Mouse (Mus musculus): ENCODE measurements around the gene Egf.
"Not testable (repeated sequence)": the region's sequence is repeated elsewhere in the genome, so short reads cannot be mapped to it uniquely, and the experiment has no call there.

Gene Egf

DNA sequence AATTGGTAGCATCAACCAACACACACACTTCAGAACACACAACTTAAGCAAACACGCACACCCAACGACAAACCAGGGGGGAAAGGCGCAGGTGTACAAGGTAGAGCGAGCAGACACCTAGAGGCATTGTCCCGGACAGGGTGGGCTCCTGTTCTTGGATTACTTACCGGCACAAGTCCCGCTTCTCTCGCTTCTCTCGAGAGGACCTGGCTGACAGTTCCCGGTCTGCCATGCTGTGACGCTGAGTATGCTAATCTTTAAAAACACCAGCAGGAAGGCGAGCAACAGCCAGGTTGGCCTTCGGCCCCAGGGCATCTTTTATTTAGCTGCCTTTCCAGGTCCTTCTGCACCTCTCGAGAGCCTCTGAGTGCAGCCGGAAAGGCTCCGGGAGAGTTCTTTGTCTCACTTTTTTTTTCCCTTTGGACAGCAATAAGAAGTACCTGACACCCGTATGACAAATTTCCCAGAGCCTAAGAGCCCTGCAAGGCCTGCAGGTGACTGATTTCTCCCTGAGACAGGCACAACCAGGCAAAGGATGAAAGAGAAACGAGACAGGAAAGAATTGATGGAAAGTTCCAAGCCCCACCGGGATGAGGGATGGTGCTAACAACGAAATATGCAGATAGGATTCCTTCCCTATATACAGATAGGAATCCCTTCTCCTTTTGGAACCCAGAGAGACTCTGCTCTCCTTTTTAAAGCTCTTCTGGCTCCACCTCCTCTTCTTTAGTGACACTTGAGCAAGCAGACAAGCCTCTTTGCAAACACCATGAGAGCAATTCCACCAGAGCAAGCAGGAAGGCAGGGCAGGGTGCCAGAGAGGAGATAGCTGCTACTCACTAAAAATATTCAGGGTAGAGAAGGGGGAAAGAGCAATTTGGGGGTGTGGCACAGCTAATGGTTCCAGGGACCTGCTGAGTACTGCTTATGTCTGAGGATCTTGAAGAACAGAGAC, at the start of gene Egf:
Gene Egf, minus strand, starts transcription at position 667 of the 955 bp plus-strand sequence.
- no peak for DNase-seq (ENCODE audit: low spot score in 2 of 2)

GRCm38 (mm10) chr3:129803765-129804164, 48.6 kb upstream of the Egf start, which contains the start of gene Lrit3:
Lrit3 (minus strand) TSS chr3:129804030.
- DNase-seq (ENCODE audit: low spot score in 2 of 2) = no peak

- DNase-seq (ENCODE audit: low spot score in 2 of 2) = no peak
These were observed 43.9 kb upstream of the Egf start for GRCm38 (mm10) chr3:129799011-129799410.

DNA sequence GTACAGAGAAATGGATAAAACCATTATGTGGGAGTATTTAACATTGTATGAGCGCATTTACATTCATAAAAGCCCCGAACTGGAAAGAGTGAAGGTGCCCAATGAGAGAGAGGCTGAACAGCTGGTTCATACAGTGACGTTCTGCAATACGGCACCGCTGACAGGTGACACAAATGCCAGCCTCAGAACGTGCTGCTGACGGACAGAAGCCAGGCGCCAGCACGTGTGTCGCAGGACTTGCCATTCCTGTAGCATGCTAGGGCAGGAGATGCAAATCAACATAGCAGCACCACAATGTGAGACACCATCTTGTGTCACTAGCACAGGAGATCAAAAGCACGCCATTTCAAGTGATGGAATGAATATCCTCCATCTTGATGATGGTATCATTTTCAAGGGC, 43.4 kb upstream of the Egf start:
- no peak for DNase-seq (ENCODE audit: low spot score in 2 of 2)

DNA sequence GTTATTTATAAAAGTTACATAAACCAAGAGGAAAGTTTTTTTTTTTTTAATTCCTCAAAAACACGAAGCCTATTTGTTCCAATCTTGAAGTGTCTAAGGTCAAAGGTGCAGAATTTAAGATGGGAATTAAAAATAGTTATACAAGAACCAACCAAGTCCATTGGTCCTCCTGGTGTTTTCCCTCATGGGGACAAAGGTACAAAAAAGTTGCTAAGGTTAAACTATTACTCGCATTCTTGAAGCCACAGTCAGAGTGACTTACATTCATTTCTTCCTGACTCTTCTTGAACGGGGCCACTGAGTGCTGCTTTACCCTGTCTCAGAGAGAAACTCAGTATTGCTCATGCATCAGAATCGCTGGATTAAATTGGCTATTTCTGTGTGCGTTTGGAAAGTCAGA, 42.2 kb upstream of the Egf start:
- DNase-seq (ENCODE audit: low spot score in 2 of 2) = no peak

DNA sequence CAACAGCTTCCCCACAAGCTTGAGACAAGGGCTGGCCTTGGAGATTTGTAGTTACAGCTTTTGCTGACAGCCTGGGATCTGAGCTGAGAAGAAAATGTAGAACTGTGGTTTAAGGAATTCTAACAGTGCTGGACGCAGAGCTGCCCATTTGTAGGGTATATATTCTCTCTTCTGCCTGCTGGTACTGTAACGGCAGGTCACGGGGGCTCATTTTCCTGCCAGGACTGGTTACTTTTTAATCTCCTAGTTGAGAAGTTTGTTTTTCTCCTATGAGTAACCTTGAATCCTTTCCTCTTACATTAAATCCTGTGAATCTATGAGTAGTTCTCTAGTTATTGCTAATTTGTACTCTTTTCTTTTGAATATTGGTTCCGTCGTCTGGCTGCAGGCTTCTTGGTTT, 38.7 kb upstream of the Egf start:
- no peak for DNase-seq (ENCODE audit: low spot score in 2 of 2)

- no peak for DNase-seq (ENCODE audit: low spot score in 2 of 2)
These were observed 27.6 kb upstream of the Egf start for GRCm38 (mm10) chr3:129782746-129783145.

DNA sequence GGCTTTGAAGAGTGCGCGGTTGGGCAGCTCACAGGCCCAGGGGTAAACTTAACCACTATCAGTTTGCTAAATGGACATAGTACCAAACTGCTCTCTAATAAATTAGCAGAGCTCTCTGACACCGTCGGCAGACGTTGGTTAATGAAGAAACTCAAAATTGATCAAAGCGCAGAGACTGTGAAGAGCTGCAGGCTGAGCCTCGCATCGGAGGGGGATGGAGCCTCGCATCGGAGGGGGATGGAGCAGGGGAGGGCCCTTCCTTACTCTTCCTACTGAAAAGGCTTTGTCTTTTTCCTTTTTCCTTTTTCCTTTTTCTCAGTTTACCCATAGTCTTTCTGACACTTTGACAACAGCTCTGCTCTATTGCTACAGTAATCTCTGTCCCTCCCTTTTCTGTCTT, 26.3 kb upstream of the Egf start:
- DNase-seq (ENCODE audit: low spot score in 2 of 2) = no peak

DNA sequence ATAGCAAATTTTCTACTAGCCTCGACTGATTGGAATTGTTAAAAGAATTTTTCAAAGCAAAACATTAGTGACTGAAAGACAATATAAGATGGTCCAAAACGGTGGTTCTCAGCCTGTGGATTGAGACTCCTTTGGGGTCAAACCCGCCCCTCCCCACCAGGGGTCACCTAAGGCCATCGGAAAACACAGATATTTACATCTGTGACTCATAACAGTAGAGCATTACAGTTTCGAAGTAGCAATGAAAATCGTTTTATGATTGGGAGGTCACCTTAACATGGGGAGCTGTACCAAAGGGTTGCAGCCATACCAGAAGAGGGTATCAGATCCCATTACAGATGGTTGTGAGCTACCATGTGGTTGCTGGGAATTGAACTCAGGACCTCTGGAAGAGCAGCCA, 16.1 kb upstream of the Egf start:
- DNase-seq (ENCODE audit: low spot score in 2 of 2) = no peak

GRCm38 (mm10) chr3:129766971-129767794, 12.1 kb upstream of the Egf start:
- DNase-seq (ENCODE audit: low spot score in 2 of 2) = no peak

GRCm38 (mm10) chr3:129766106-129766505, 11.0 kb upstream of the Egf start:
- no peak for DNase-seq (ENCODE audit: low spot score in 2 of 2)

DNA sequence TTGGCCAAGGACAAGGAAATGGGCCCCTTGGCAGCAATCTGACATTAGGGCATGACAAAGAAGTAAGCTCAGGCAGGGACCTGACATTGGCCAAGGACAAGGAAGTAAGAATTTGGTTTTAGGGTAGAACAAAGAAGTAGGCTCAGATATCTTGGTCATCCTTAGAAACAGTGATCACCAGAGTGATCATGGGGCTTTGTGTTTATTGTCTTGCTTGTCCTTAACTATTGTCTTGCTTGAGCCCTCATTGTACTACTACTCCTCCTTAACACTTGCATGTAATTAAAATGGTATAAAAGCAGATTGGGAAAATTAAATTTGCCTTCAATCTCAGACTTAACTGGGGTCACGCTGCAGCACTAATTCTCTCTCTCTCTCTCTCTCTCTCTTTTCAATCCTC, 2.5 kb upstream of the Egf start:
- not testable (repeated sequence) for DNase-seq (ENCODE audit: low spot score in 2 of 2)

GRCm38 (mm10) chr3:129744803-129745202, 10.3 kb downstream of the Egf start:
- no peak for DNase-seq (ENCODE audit: low spot score in 2 of 2)

GRCm38 (mm10) chr3:129742781-129743180, 12.3 kb downstream of the Egf start:
- no peak for DNase-seq (ENCODE audit: low spot score in 2 of 2)

DNA sequence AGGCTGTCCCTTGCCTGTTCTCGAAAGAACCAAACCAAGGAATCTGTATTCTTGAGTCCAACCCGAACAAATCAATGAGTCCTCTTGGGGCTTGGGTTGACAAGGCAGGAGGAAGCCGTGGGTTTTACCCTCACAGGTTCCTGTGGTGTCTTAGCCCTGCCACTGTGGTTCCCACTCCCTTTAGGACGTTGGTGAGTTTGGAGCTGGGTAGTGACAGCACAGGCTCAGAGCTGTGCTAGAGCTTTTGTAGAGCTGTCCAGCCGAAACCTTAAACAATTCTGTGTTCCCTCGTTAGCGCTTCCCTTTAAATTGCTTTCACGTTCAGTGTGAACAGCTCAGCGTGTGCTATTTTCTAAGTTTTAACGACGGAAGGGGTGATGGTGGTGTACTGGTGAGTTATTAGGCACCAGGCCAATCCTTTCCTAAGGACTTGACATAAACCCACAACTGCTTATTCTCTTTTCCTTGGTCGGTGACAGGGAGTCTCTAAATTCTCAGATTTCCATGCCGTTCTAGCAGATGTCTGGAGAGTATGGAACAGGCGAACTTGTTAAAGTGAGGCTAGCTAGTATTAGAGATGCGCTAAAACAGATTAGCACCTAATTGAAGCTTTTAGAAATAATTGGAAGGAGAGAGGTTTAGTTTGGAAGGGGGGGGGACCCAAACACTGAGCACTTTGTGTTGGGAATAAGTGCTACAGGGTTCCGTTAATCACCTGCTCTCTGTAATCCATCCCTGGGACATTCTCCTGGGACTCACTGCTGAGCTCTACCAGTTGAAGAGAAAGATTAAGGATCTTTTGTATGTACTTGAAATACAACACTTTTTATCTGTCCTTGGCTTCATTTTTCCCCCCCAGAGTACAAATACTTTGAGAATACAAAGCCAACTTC, 16.6 kb downstream of the Egf start:
- no peak for DNase-seq (ENCODE audit: low spot score in 2 of 2)

GRCm38 (mm10) chr3:129731636-129732035, 23.5 kb downstream of the Egf start:
- DNase-seq (ENCODE audit: low spot score in 2 of 2) = no peak

DNA sequence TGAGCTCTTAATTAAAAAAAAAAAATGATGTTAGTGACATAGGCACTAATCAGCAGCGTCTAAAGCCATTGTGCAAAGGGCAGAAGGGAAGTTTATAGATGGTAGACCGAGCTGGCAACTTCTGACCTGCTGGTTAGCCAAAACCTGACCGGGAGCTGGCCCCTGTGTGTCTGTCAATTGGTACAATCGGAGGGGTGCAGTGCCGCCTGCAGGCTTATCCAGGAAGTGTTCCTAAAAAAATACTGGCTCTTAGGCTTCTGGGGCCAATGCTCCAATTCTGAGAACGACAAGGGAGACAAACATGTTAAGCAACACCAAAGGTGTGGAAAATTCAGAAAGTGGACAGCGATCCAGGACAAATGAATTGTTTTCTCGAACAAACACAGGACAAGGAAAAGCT, 24.7 kb downstream of the Egf start:
- no peak for DNase-seq (ENCODE audit: low spot score in 2 of 2)

DNA sequence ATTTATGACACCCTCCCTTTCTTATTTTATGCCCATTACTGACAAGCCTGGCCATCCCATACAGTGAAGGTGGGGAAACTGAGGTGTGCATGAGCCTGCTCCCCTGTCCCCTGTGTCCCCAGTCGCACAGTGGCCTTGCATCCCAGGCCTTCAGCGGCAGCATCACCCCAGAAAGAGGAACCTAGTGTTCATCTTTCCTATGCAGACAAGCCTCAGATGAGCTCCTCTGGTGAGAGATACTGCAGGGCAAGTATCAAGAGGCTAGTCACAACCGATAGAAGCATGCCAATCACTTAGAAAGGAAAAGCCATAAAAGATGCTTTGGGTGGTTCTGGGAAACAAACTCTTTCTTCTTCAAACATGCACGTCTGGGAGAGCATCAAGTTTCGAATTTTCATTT, 25.2 kb downstream of the Egf start:
- no peak for DNase-seq (ENCODE audit: low spot score in 2 of 2)

DNA sequence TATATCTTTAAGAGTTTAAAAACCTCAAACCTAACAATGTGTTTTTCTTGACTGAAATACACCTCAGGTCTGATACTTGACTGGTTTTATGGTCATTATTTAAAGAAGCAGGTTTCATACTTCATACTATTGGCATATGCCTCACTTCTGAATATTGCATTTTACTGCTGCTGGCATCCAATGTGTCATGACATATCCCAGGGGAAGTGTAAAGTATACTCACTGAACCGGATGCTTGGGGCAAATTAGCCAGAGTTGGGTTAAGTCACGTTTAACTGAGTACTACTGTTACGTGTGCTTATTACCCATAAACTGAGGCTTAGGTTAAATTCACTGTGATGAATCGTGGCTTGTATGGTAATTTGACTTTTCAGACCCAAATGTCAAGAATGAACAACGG, 29.5 kb downstream of the Egf start:
- no peak for DNase-seq (ENCODE audit: low spot score in 2 of 2)

DNA sequence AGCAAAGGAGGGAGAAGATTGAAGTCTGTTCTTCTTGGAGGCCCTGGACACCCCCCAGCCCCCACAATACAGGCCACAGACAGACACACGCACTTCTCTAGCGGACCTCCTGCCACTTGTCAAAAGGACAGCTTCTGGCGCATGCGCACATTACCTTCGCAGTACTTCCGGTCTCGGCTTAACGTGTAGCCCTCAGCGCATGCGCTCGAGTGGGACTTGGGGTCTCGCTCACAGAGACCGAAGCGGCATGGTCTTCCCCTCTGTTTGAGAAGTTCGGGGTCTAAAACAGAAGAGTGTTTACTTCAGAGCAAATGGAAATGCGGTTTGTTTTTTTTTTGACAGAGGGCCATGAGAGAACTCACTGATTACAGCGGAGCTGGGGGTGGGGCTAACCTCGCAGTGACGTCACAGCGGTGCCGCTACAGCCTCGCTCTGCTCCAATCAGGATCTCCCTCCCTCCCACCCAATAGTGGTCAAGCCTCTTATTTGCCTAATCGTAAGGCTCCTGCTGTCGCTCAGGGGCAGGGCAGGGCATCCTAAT, 30.1 kb downstream of the Egf start:
- DNase-seq (ENCODE audit: low spot score in 2 of 2) = peak; percentile 88 to 91

DNA sequence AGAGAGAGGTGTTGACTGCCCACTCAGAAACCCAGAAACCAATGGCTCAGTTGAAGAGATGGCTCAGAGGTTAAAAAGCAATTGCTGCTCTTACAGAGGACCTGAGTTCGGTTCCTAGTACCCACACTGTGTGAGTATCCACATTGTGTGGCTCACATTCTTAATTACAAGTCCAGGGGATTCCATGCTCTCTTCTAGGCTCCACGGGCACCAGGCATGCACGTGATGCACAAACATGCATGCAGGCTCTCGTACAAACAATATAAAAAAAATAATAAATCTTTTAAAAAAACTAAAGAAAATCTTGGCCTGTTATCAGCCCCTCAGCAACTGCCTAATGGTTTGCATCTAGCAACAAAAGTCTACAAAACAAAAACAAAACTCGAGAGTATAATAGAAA, 30.6 kb downstream of the Egf start:
- no peak for DNase-seq (ENCODE audit: low spot score in 2 of 2)
